Mouse (Mus musculus): ENCODE measurements around the gene Nmnat1.

GRCm38 (mm10) chr4:149499790-149500189 is 14.8 kb upstream of the Nmnat1 start:
- TF ChIP-seq CTCF (IDR thresholded peaks at IDR 0.05; ENCODE audit: control insufficient read depth, insufficient read depth, insufficient read length) (no peak), CEBPB (IDR thresholded peaks at IDR 0.05; ENCODE audit: low read depth) (no peak), MYOD1 (IDR thresholded peaks at IDR 0.05; ENCODE audit: control insufficient read depth, insufficient read length, low read depth) (no peak), USF1 (IDR thresholded peaks at IDR 0.05; ENCODE audit: low read depth) (no peak), FOSL1 (IDR thresholded peaks at IDR 0.05; ENCODE audit: insufficient read depth, low read length, poor library complexity, severe bottlenecking) (no peak), MYOG (IDR thresholded peaks at IDR 0.05; ENCODE audit: control insufficient read depth, extremely low read depth, insufficient read length) (no peak), MAX (IDR thresholded peaks at IDR 0.05) (no peak)
